Mouse (Mus musculus) CH12.LX (cell line): ENCODE measurements around the gene Esm1. TPM values are rescaled to one million over a fixed set of nuclear protein-coding genes. Genes with fewer than 3 reads are reported as not detected.

Experiments used
- DNase-seq: peaks from one replicate; pipeline ENCODE4 v3.0.0-alpha.2; 2013; ENCODE audit errors: extremely low read depth
- H3K27ac ChIP-seq: 2 replicates; pipeline ENCODE4 v1.5.1; 2012; ENCODE audit warnings: low read depth, mild to moderate bottlenecking, control low read depth, moderate library complexity; ENCODE audit not compliant: insufficient read depth
- H3K27me3 ChIP-seq: replicated peaks from 2 replicates; pipeline ENCODE3; 2012; ENCODE audit warnings: inconsistent platforms
- H3K36me3 ChIP-seq, 2 experiments: replicated peaks in 1 of 2; 2 replicates each; pipeline versions ENCODE3 to v1.6.1; 2012; ENCODE audit warnings: inconsistent platforms in 1 of 2, low read length in 1 of 2, mild to moderate bottlenecking in 1 of 2, mixed read lengths in 1 of 2, moderate library complexity in 1 of 2; ENCODE audit not compliant: control insufficient read depth in 1 of 2, insufficient read depth in 1 of 2
- H3K4me1 ChIP-seq, 2 experiments: 2 replicates each; pipeline ENCODE4 v1.6.1; 2012; ENCODE audit warnings: inconsistent platforms in 1 of 2, moderate library complexity in 1 of 2; ENCODE audit not compliant: insufficient read depth in 2 of 2, control insufficient read depth in 1 of 2
- H3K4me2 ChIP-seq: 2 replicates; pipeline ENCODE4 v1.6.1; 2012; ENCODE audit warnings: low read depth, mild to moderate bottlenecking, control low read depth; ENCODE audit not compliant: poor library complexity, insufficient read depth, severe bottlenecking
- H3K4me3 ChIP-seq, 3 experiments: fragments of 150-350 bp in 1 of 3; sonication (generic) in 1 of 3; replicated peaks in 1 of 3; 2 replicates each; pipeline versions ENCODE3 to v1.5.1; 2011 to 2012; ENCODE audit warnings: low read depth in 2 of 3, low read length in 2 of 3, mild to moderate bottlenecking in 2 of 3, moderate library complexity in 2 of 3, control low read depth in 1 of 3, improper control_type of control experiment in 1 of 3, inconsistent platforms in 1 of 3, mixed read lengths in 1 of 3; ENCODE audit not compliant: poor library complexity in 1 of 3
- H3K79me2 ChIP-seq: replicated peaks from 2 replicates; pipeline ENCODE4 v1.6.1; 2012; ENCODE audit warnings: mild to moderate bottlenecking, moderate library complexity; ENCODE audit not compliant: control insufficient read depth, poor library complexity, insufficient read depth, severe bottlenecking; ENCODE audit errors: extremely low read depth
- H3K9ac ChIP-seq: 2 replicates; pipeline ENCODE4 v1.6.1; 2012; ENCODE audit warnings: low read depth, mild to moderate bottlenecking, control low read depth, moderate library complexity; ENCODE audit not compliant: insufficient read depth
- H3K9me3 ChIP-seq: replicated peaks from 2 replicates; pipeline ENCODE3; 2012; ENCODE audit warnings: low read length, inconsistent platforms, mixed read lengths
- BHLHE40 ChIP-seq: IDR thresholded peaks from 2 replicates; pipeline ENCODE4 v1.6.1; 2011; ENCODE audit warnings: mild to moderate bottlenecking, low read depth, low read length, improper control_type of control experiment
- CHD1 ChIP-seq: IDR thresholded peaks from 2 replicates; pipeline ENCODE4 v1.6.1; 2012; ENCODE audit warnings: low read depth, low read length, improper control_type of control experiment, inconsistent platforms
- CHD2 ChIP-seq: IDR thresholded peaks from 2 replicates; pipeline ENCODE4 v1.6.1; 2011; ENCODE audit warnings: low read length, improper control_type of control experiment
- CTCF ChIP-seq, 2 experiments: IDR thresholded peaks in 1 of 2; conservative IDR thresholded peaks in 1 of 2; 2 replicates each; pipeline ENCODE4 v1.5.1; 2011 to 2012; ENCODE audit warnings: low read depth in 2 of 2, low read length in 2 of 2, improper control_type of control experiment in 1 of 2, inconsistent platforms in 1 of 2, mild to moderate bottlenecking in 1 of 2, moderate library complexity in 1 of 2
- E2F4 ChIP-seq: IDR thresholded peaks from 2 replicates; pipeline ENCODE4 v1.6.1; 2011; ENCODE audit warnings: low read depth, low read length, improper control_type of control experiment; ENCODE audit not compliant: insufficient replicate concordance
- ELF1 ChIP-seq: IDR thresholded peaks from 2 replicates; pipeline ENCODE4 v1.6.1; 2014; ENCODE audit warnings: low read depth, mild to moderate bottlenecking, inconsistent platforms, low read length, improper control_type of control experiment
- ETS1 ChIP-seq: conservative IDR thresholded peaks from 2 replicates; pipeline ENCODE4 v1.6.1; 2012; ENCODE audit warnings: low read depth, mild to moderate bottlenecking, inconsistent platforms, low read length, improper control_type of control experiment, moderate library complexity
- JUND ChIP-seq: conservative IDR thresholded peaks from 2 replicates; pipeline ENCODE4 v1.6.1; 2011; ENCODE audit warnings: low read depth, low read length, improper control_type of control experiment
- MAX ChIP-seq: IDR thresholded peaks from 2 replicates; pipeline ENCODE4 v1.6.1; 2011; ENCODE audit warnings: low read length, improper control_type of control experiment
- MAZ ChIP-seq: IDR thresholded peaks from 2 replicates; pipeline ENCODE4 v1.6.1; 2012; ENCODE audit warnings: low read depth, mild to moderate bottlenecking, inconsistent platforms, low read length, improper control_type of control experiment, moderate library complexity
- MEF2A ChIP-seq: IDR thresholded peaks from 2 replicates; pipeline ENCODE4 v1.6.1; 2014; ENCODE audit warnings: low read depth, mild to moderate bottlenecking, inconsistent platforms, low read length, improper control_type of control experiment, borderline replicate concordance
- MXI1 ChIP-seq: IDR thresholded peaks from 2 replicates; pipeline ENCODE4 v1.6.1; 2011; ENCODE audit warnings: mild to moderate bottlenecking, low read depth, low read length, improper control_type of control experiment
- MYC ChIP-seq: IDR thresholded peaks from 2 replicates; pipeline ENCODE4 v1.6.1; 2011; ENCODE audit warnings: low read depth, mild to moderate bottlenecking, improper control_type of control experiment, low read length
- NRF1 ChIP-seq: IDR thresholded peaks from 2 replicates; pipeline ENCODE4 v1.6.1; 2014; ENCODE audit warnings: low read depth, mild to moderate bottlenecking, inconsistent platforms, low read length, improper control_type of control experiment, moderate library complexity
- PAX5 ChIP-seq: IDR thresholded peaks from 2 replicates; pipeline ENCODE4 v1.6.1; 2012; ENCODE audit warnings: low read length, inconsistent platforms, mixed read lengths
- POLR2A ChIP-seq: IDR thresholded peaks from 2 replicates; pipeline ENCODE4 v1.6.1; 2011; ENCODE audit warnings: low read depth, mild to moderate bottlenecking, improper control_type of control experiment, low read length
- RAD21 ChIP-seq: IDR thresholded peaks from 2 replicates; pipeline ENCODE4 v1.6.1; 2011; ENCODE audit warnings: low read depth, mild to moderate bottlenecking, low read length, improper control_type of control experiment, moderate library complexity
- SMC3 ChIP-seq: IDR thresholded peaks from 2 replicates; pipeline ENCODE4 v1.6.1; 2011; ENCODE audit warnings: low read depth, low read length, improper control_type of control experiment
- TBP ChIP-seq: conservative IDR thresholded peaks from 2 replicates; pipeline ENCODE4 v1.6.1; 2011; ENCODE audit warnings: low read depth, low read length, improper control_type of control experiment
- TCF12 ChIP-seq: IDR thresholded peaks from 2 replicates; pipeline ENCODE4 v1.6.1; 2014; ENCODE audit warnings: low read depth, mild to moderate bottlenecking, inconsistent platforms, low read length, improper control_type of control experiment
- ZC3H11A ChIP-seq: IDR thresholded peaks from 2 replicates; pipeline ENCODE4 v1.6.1; 2012; ENCODE audit warnings: low read depth, mild to moderate bottlenecking, inconsistent platforms, low read length, improper control_type of control experiment
- ZMIZ1 ChIP-seq: IDR thresholded peaks from 2 replicates; pipeline ENCODE4 v1.6.1; 2012; ENCODE audit warnings: low read depth, mild to moderate bottlenecking, inconsistent platforms, low read length, improper control_type of control experiment
- dilution Hi-C: fragments of 300-500 bp; cut with MboI; formaldehyde crosslinking; loops from 2 replicates; pipeline ENCODE4 v1.14.3; 2020; ENCODE audit warnings: low sequenced_read_pairs; ENCODE audit not compliant: extremely low pct_unique_long_range_greater_than_20kb, extremely low pct_ligation_motif_present
- in situ Hi-C: fragments of 300-500 bp; cut with MboI; formaldehyde crosslinking; loops from 3 replicates; pipeline ENCODE4 v1.14.3; 2019; ENCODE audit warnings: low sequenced_read_pairs, low pct_ligation_motif_present, low pct_unique_long_range_greater_than_20kb, mixed read lengths
- polyA plus RNA-seq: library from polyadenylated mRNA; unstranded; fragments of >175 nt; gene quantifications from 2 replicates; pipeline ENCODE4 v1.2.1, GENCODE M21; 2012; ENCODE audit warnings: low read depth; ENCODE audit not compliant: insufficient read length
- total RNA-seq, 2 experiments: library from RNA; depleted of rRNA; stranded (reverse); fragments of 300-350 nt in 1 of 2; fragments of >200 nt in 1 of 2; gene quantifications; 2 replicates each; pipeline ENCODE4 v1.2.3; 2012 to 2014

The Esm1 gene
- total and polyA plus RNA-seq, 3 experiments, result 0.13 TPM; not detected in 2

DNA sequence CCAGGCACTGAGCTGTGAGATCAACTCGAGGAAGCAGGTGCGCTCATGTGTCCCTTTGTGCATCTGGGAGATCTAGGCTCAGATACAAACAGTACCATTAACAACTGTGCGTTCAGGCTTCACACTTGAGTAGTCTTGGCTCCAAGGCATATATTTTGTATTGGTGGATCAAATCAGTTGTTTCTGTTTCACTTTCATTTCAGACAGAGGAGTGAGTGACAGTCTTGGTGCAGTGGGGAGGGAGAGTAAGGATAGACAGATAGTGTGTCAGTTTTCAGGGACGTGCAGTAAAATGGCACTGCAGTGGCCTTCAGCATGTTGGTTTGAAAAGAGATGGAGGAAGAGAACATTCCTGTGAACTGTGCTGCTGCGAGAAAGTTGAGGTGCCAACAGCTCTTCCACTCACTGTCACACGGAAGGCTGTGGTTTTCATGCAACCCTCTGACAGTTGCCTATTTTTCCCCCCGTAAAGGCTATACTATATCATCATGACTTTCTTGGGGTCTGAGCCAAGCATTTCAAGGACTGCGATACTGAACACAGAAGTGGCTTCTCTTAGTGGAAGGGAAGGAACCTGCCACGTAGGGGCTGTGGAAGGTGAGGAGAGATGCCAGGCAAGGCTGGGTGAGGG is 11.5 kb upstream of the Esm1 start:
- H3K4me3 ChIP-seq, result peak overlapping the region in 2 of 3 experiments; percentile 2 to 22
- H3K4me2 ChIP-seq, result peak overlapping the region; percentile 81
- no peaks in the 10 kb centered on the region for H3K9me3 ChIP-seq
- dilution Hi-C loops (no loop called here), in situ Hi-C loops (no loop called here)
- H3K9ac ChIP-seq, result peak overlapping the region; percentile 15
- TF ChIP-seq CHD1, result no peak
- no peak for TF ChIP-seq MAZ
- TF ChIP-seq NRF1, result no peak
- TF ChIP-seq MAX, result no peak
- no peak for TF ChIP-seq ETS1
- TF ChIP-seq PAX5, result no peak
- TF ChIP-seq ZMIZ1, result no peak
- no peak for TF ChIP-seq JUND
- no peak for TF ChIP-seq CTCF (conservative IDR thresholded peaks at IDR 0.05 in 1 of 2, IDR thresholded peaks at IDR 0.05 in 1 of 2; ENCODE audit: low read depth in 2 of 2, low read length in 2 of 2)
- no peak for TF ChIP-seq TCF12
- TF ChIP-seq MXI1, result no peak
- no peak for TF ChIP-seq MYC
- no peak for TF ChIP-seq ELF1
- no peak overlapping the region for H3K27ac ChIP-seq
- H3K79me2 ChIP-seq, result no peaks in the 10 kb centered on the region
- no peaks in the 10 kb centered on the region for H3K36me3 ChIP-seq
- H3K27me3 ChIP-seq, result no peaks in the 10 kb centered on the region
- peak; percentile 27 for DNase-seq
- peaks cover 4 to 11% of the 10 kb centered on the region in 2 experiments for H3K4me1 ChIP-seq

DNA sequence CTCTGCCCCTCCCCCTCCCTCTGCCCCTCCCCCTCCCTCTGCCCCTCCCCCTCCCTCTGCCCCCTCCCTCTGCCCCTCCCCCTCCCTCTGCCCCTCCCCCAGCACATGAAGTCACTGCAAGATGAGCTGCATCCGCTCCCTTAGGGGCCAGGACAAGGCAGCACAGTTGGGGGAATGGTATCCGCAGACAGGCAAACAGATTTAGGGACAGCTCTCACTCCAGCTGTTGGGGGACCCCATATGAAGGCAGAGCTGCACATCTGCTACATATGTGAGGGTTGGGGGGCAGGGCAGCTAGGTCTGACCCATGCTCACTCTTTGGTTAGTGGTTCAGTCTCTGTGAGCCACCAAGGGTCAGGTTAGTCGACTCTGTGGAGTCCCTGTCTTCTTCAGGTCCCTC is 10.1 kb upstream of the Esm1 start:
- Histone ChIP-seq H3K27ac (no peak overlapping the region), H3K4me2 (no peak overlapping the region), H3K9ac (no peak overlapping the region), H3K4me1 (peaks cover 4 to 11% of the 10 kb centered on the region in 2 experiments), H3K79me2 (no peaks in the 10 kb centered on the region), H3K27me3 (no peaks in the 10 kb centered on the region), H3K9me3 (no peaks in the 10 kb centered on the region), H3K36me3 (no peaks in the 10 kb centered on the region), H3K4me3 (no peak overlapping the region)
- no peak for DNase-seq
- dilution Hi-C loops, result no loop called here
- TF ChIP-seq RAD21 (no peak), CHD2 (peak; percentile 28; the same call in 1 of the 2 replicates)
- in situ Hi-C loops, result no loop called here

DNA sequence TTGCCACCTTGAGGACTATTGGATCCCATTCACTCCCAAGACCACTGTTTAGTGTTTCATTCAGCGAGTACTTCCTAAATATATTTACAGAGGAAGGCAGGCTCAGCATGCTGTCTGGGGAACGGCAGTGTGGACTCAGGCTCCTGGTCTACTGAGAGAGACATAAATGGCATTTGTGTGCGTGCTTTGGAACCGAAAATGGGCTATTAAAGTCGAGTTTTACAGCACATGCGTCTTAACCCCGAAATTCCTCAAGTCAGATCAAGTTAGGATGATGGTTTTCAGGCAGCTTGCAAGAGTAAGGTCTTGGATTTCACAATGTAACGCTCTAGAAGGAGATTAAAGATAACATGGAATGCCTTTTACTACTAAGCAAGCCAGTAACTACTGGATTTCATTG is 8.7 kb upstream of the Esm1 start:
- in situ Hi-C loops, result no loop called here
- H3K79me2 ChIP-seq, result no peaks in the 10 kb centered on the region
- no peak overlapping the region for H3K4me2 ChIP-seq
- no peaks in the 10 kb centered on the region for H3K9me3 ChIP-seq
- no peak overlapping the region for H3K4me3 ChIP-seq
- no peak for DNase-seq
- no peak overlapping the region for H3K9ac ChIP-seq
- H3K27me3 ChIP-seq, result no peaks in the 10 kb centered on the region
- no peaks in the 10 kb centered on the region for H3K36me3 ChIP-seq
- H3K27ac ChIP-seq, result no peak overlapping the region
- peaks cover 4 to 11% of the 10 kb centered on the region in 2 experiments for H3K4me1 ChIP-seq
- dilution Hi-C loops, result no loop called here
- TF ChIP-seq ETS1 (no peak), CHD1 (no peak), BHLHE40 (no peak), E2F4 (no peak), ZC3H11A (no peak), POLR2A (no peak), TBP (no peak), PAX5 (no peak), SMC3 (no peak), MEF2A (no peak), RAD21 (no peak)
- TF ChIP-seq, all 38 proteins: peak for 0
